Mouse (Mus musculus): ENCODE data around the gene Gh.

Gene Gh

DNA sequence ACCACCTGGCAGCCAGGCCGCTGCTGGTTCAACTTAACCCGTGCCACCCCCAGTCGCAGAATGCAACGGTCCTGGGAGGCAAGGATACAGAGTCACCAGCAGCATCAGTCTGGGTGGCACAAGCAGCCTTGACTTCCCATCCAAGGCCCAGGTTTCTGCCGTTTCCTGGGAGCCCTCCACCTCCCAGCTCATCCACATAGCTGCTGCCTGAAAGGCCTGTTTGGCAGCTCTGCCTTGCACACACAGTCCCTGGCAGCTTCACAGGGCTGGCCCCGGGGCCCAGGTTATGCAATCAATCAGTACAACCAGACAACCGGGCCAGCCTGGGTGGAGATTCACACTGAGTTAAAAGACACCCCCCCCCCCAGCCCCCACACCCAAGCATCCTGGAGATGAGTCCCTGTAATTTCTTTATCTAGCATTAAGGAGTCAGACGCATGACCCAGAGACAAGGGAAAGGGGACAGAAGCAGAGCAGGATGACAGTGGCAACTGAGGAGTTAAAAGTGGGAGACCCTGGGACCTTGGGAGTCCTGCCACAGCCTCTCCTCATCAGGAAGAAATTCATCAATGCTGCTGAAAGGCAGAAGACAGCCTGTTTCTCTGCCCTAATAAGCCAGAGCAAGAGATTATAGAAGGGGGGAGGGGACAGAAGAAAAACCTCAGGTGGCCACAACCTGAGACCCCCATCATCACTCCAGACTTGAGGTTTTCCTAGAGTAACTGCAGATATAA lies 33.2 kb downstream of the Gh start:
- peak; percentile 71 to 72 for DNase-seq

DNA sequence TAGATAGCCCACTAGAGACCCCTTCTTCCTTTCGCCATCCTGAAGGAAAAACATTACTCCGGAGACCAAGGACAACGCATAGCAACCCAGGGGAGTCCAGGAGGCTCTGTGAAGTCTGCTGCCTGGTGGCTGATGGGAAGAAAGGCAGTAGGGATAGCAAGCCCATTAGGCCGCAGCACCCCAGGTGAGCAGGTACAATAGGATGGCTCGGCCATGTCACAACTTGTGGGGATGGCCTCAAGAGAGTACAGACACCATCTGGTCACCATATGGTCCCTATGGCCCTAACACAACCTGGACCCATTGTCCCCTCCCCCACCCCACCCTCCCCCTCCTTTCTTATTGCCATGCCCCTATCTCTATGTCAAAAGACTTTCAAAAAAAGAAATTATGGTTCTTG lies 33.8 kb downstream of the Gh start:
- no peak for DNase-seq

DNA sequence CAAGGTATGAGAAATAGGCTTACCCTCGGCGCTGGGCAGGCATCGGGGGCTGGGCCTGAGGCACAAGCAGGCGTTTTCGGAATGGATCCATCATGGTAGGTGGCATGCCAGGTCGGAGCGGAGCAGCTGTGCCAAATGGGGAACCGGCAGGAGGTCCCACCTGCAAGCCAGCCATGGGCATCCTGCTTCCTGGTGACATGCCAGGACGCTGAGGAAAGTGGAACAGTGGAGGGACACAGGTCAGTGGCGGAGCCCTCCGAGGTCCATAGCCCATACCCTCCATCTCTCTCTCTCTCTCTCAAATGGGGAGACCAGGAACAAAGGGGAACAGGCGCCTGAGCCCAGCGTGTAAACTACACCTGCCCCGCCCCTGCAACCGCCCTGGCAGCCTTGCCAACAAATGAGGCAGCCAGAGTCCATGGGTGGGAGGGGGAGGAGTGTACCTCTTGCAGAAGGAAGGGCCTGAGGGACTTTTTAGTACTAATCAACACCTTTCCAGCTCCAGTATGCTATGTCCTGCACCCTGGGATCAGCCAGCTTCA lies 34.3 kb downstream of the Gh start:
- DNase-seq, result peak; percentile 64 to 66

DNA sequence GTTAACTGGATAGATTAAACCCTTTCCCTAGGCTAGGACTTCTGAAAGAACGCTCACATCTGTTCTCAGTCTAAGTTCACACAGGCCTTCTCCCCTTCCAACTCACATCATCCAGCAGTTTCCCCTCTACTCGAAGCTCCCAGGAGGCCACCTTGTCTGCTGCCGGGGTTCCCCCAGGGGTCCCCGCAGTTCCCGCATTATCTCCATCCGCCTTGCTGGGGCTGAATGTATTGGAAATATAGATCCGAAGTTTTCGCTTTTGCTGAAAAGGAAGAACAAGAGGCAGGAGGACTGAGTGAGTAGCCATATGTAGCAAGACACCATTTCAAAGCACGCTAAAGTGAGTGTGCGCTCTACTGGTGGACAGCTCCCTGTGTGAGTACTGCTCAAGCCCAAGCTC lies 35.2 kb downstream of the Gh start:
- no peak for DNase-seq

DNA sequence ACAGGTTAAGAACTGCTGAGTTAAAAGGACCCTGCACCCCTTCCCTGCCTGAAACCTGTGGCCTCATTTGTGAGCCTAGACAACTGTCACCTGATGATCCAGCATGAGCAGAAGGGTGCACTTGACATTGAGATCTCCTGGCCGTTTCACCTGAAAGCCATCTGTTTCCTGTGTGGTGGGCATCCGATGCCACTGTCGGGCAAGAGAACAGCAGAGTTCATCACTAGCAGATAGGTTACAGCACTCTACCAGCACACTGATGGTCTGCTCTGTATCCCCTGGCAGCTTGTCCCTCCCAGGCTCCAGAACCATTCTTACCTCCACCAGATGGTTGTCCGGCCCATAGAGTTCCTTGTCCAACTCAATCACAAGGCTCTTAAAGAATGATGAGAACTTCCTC lies 36.1 kb downstream of the Gh start:
- no peak for DNase-seq

DNA sequence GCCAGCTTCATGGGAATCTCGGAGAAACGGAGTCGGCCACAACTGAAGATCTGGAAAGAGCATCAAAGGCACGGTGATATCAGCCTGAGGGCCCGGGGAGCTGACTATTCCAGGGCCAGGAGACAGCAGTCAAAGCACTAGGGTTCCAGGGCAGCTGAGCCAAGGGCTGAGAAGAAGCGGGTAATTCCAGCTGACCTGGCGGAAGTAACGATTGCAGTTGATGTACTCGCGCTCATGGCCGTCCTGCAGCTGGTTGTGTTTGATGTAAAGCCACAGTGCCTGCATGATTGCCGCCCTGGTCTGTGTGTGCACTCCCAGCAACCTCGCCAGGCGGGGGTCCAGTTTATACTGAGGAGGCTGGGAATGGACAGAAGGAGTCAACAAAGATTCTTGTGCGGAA lies 36.7 kb downstream of the Gh start:
- no peak for DNase-seq

DNA sequence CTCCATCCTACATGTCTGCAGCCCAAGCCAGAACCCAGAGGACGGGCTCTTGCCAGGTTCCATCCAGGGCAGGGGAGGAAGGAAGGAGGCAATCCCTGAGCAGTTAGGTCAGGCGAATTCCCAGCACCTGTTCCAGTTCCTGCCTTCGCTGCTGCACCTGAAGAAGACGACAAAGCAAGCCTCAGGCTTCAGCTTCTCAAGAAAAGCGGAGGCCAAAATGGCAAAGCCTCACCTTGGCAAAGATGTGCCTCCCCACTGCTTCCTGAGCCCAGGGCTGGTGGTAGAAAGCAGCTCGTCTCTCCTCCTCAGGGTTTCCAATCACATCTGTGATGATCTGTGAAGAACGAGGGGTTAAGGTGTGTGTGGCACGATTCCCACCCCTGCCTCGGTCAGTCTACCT lies 37.7 kb downstream of the Gh start:
- DNase-seq, result no peak

DNA sequence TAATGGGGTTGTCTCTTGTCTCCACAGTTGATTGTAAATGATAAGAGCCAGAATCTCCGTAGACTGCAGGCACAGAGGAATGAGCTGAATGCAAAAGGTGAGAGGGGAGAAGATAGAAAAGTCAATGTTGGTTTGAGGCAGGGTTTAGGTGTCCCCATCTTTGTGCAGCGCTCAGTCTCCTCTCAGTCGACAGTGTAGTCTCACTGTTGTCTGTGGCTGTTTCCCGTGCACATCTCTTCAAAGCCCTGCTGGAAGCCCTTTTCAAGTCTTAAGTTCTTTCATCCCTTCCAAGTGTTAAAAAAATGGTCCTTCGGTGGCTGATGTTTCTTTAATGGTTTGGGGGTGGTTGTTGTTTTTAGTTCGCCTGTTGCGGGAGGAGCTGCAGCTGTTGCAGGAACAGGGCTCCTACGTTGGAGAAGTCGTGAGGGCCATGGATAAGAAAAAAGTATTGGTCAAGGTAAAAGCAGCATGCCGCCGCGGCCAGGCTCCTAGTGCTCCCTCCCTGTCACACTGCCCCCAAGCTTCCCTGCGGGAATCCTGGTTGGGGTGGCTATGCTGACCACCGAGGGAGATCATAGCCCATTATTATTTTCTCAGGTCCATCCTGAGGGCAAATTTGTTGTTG lies 40.7 kb downstream of the Gh start:
- no peak for DNase-seq

DNA sequence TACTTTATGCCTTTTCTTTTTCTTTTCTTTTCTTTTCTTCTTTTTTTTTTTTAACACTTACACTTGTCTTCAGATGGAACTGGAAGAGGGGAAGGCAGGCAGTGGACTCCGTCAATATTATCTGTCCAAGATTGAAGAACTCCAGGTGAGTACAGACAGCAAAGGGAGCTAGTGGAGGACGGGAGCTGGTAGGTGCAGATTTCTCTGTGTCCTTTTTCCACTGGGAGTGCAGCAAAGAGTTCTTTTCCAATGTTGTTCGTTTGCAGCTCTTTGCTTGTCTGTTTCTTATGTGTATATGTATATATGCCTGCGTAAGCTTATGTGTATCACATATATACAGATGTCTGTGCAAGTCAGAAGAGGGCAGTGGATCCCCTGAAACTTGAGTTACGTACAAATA lies 44.9 kb downstream of the Gh start:
- peak in 1 of 2 experiments; percentile 52 for DNase-seq

DNA sequence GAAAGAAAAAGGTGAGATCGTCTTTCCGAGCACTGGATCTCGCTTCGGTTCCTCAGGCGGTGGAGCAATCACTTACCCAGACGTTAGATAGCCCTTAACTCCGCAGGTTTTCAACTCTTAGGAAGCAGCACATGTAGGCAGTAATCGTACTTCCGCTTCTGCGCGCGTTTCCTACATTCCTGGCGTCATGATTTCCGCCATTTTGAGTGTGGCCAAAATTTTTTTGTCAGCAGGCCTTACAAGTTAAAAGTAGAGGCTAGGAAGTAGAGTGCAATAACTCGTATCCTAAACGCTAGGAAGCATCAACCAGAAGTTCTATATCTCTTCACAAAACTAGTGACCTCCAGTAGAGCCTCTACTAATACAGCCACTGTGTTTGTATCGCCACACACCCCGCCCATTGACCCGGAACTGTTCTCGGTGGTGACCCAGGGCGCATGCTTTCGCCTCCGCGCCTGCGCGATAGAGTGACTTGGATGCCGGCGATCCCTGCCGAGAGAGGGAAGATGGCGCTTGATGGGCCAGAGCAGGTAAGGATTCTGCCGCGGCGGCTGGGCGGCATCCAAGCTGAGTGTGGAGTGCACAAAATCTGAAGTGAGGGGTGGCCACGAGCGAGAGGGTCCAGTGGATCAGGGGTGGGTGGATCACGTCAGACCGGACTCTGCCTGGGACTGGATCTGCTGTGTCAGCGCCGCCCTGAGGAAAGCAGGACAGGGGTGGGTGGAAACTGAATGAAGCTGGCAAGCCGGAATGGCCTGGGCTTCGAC lies 45.8 kb downstream of the Gh start, which contains the start of the genes Ftsj3 and Psmc5:
Gene Ftsj3 (minus strand): TSS at position 395 of the 767 bp plus-strand sequence.
Gene Psmc5 (plus strand): TSS at position 470 of the 767 bp plus-strand sequence.
- peak; percentile 96 to 99 for DNase-seq

DNA sequence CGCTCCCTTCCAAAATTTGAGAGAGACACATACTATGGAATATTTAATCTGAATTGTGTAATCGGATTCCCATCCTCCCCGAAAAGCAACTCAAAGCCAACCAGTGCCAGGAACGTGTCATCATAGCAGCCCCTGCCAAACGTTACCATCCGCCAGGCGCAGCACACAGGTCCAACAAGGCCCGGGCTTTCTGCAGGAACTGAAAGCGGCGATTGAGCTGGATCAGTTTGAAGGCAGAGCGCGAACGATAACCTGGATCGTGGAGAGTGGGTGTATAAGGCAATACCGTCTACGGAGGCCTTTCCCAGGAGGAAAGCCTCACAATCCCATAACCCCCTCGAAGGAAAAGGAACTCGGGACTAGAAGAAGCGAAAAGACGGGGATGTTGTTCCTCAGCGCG lies 46.5 kb downstream of the Gh start:
- no peak for DNase-seq

DNA sequence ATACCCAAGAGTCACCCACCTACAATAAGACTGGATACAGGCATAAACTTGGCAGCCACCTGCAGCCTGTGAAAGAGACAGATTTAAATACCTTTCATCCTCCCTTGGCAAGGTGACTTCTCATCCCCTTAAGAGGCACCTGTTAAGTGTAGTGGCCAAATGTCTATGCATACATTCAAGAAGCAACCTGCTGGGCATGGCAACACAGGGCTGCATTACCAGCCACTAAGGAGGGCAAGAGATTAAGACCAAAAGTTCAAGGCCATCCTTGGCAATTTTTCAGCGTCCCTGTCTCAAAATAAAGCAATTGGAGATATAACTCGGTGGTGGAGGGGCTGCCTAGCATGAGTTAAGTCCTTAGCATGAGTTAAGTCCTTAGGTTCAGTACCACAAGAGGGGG lies 46.9 kb downstream of the Gh start:
- DNase-seq, result peak in 1 of 2 experiments; percentile 0

Measured in kidney, adult 8-10 months (tissue).